Mouse (Mus musculus) heart, embryonic 14.5 days (tissue): ENCODE results near the gene Utf1. TPM values are rescaled to one million over a fixed set of nuclear protein-coding genes. Genes with fewer than 3 reads are reported as not detected.

Source experiments
- ATAC-seq: fragments of 200-750 bp; cut with Nextera tagmentation; 2 replicates; pipeline ENCODE4 v1.8.0; 2017; ENCODE audit warnings: low read depth, moderate TSS enrichment; ENCODE audit not compliant: insufficient number of reproducible peaks, insufficient read depth, low FRiP score
- H3K27ac ChIP-seq, 2 experiments: fragments of 200-500 bp in 1 of 2; fragments of 300-500 bp in 1 of 2; sonication (generic) in 1 of 2; replicated peaks in 1 of 2; 2 replicates each; pipeline ENCODE4 v1.5.1; 2012 to 2014; ENCODE audit warnings: low read depth in 2 of 2, low read length in 2 of 2, control low read depth in 1 of 2, mild to moderate bottlenecking in 1 of 2, mixed read lengths in 1 of 2; ENCODE audit not compliant: control insufficient read depth in 1 of 2, insufficient read depth in 1 of 2
- H3K27me3 ChIP-seq: fragments of 300-500 bp; sonication (generic); 2 replicates; pipeline ENCODE4 v1.6.1; 2014; ENCODE audit warnings: mild to moderate bottlenecking, low read length, control low read depth; ENCODE audit not compliant: control insufficient read depth, insufficient read depth
- H3K36me3 ChIP-seq: fragments of 300-500 bp; sonication (generic); 2 replicates; pipeline ENCODE4 v1.6.1; 2014; ENCODE audit warnings: mild to moderate bottlenecking, control low read depth, low read length, mixed read lengths; ENCODE audit not compliant: control insufficient read depth, insufficient read depth
- H3K4me1 ChIP-seq, 2 experiments: fragments of 200-500 bp in 1 of 2; fragments of 300-500 bp in 1 of 2; sonication (generic) in 1 of 2; 2 replicates each; pipeline ENCODE4 v1.6.1; 2012 to 2014; ENCODE audit warnings: low read length in 2 of 2, control low read depth in 1 of 2, mixed read lengths in 1 of 2; ENCODE audit not compliant: control insufficient read depth in 2 of 2, insufficient read depth in 2 of 2
- H3K4me2 ChIP-seq: fragments of 300-500 bp; sonication (generic); 2 replicates; pipeline ENCODE4 v1.6.1; 2014; ENCODE audit warnings: mild to moderate bottlenecking, low read length
- H3K4me3 ChIP-seq, 2 experiments: fragments of 200-500 bp in 1 of 2; fragments of 300-500 bp in 1 of 2; sonication (generic) in 1 of 2; 2 replicates each; pipeline ENCODE4 v1.5.1; 2012 to 2014; ENCODE audit warnings: low read length in 2 of 2, mild to moderate bottlenecking in 2 of 2, control low read depth in 1 of 2, low read depth in 1 of 2, moderate library complexity in 1 of 2; ENCODE audit not compliant: control insufficient read depth in 1 of 2, insufficient read depth in 1 of 2
- H3K9ac ChIP-seq: fragments of 300-500 bp; sonication (generic); 2 replicates; pipeline ENCODE4 v1.6.1; 2014; ENCODE audit warnings: mild to moderate bottlenecking, low read length
- H3K9me3 ChIP-seq: fragments of 300-500 bp; sonication (generic); 2 replicates; pipeline ENCODE4 v1.6.1; 2016; ENCODE audit warnings: low read length, control low read depth; ENCODE audit not compliant: control insufficient read depth
- WGBS: fragments of 180-500 bp; shearing (Covaris S2); extraction: QIAGEN DNeasy Blood & Tissue Kit; methylation state at CpG from one replicate; pipeline ENCODE4 v1.1.7; 2014; 5-methylcytosine and 5-hydroxymethylcytosine counted together
- polyA plus RNA-seq: library from polyadenylated mRNA; unstranded; fragments of >200 nt; fragmentation: Nextera tagmentation; extraction: Ambion mirVana; gene quantifications from 2 replicates; pipeline ENCODE4 v1.2.1, GENCODE M21; 2014

The Utf1 gene
- polyA plus RNA-seq, 1 experiment from 2014 or later: not detected

GRCm38 (mm10) chr7:139951079-139951478, 7.5 kb downstream of the Utf1 start:
- no peaks in the 10 kb centered on the region for H3K9me3 ChIP-seq
- peak overlapping the region; percentile 56 to 62 for H3K4me3 ChIP-seq
- no peaks in the 10 kb centered on the region for H3K36me3 ChIP-seq
- no peak for ATAC-seq
- WGBS: 7% methylated on average over 13 of the region's 16 CpGs
- no peak overlapping the region for H3K27ac ChIP-seq
- peak overlapping the region; percentile 67 for H3K9ac ChIP-seq
- H3K27me3 ChIP-seq: peaks cover 27% of the 10 kb centered on the region
- H3K4me2 ChIP-seq: peak overlapping the region; percentile 70
- peaks cover 0 to 4% of the 10 kb centered on the region in 2 experiments; a peak in 1 of 4 replicates for H3K4me1 ChIP-seq

GRCm38 (mm10) chr7:139951991-139952633, 8.5 kb downstream of the Utf1 start:
- no peaks in the 10 kb centered on the region for H3K9me3 ChIP-seq
- H3K4me3 ChIP-seq: no peak overlapping the region
- no peak for ATAC-seq
- no peaks in the 10 kb centered on the region for H3K36me3 ChIP-seq
- no peak overlapping the region for H3K27ac ChIP-seq
- peaks cover 17% of the 10 kb centered on the region for H3K27me3 ChIP-seq
- no peak overlapping the region for H3K9ac ChIP-seq
- H3K4me2 ChIP-seq: no peak overlapping the region
- WGBS: 61% methylated on average over 6 of the region's 6 CpGs
- H3K4me1 ChIP-seq: peaks cover 0 to 4% of the 10 kb centered on the region in 2 experiments; a peak in 1 of 4 replicates

- Histone ChIP-seq H3K4me3 (no peak overlapping the region), H3K4me1 (peaks cover 6 to 11% of the 10 kb centered on the region in 2 experiments), H3K27ac (no peak overlapping the region), H3K9ac (no peak overlapping the region), H3K9me3 (no peaks in the 10 kb centered on the region), H3K36me3 (no peaks in the 10 kb centered on the region), H3K4me2 (no peak overlapping the region), H3K27me3 (peaks cover 5% of the 10 kb centered on the region)
- no peak for ATAC-seq
- 86% methylated on average over 4 of the region's 4 CpGs for WGBS
These were observed 11.9 kb downstream of the Utf1 start for GRCm38 (mm10) chr7:139955505-139955904.

GRCm38 (mm10) chr7:139956658-139957057, 13.1 kb downstream of the Utf1 start:
- H3K4me1 ChIP-seq: peaks cover 6 to 9% of the 10 kb centered on the region in 2 experiments
- ATAC-seq: no peak
- no peak overlapping the region for H3K4me3 ChIP-seq
- H3K27me3 ChIP-seq: peaks cover 5% of the 10 kb centered on the region
- H3K9me3 ChIP-seq: no peaks in the 10 kb centered on the region
- H3K4me2 ChIP-seq: no peak overlapping the region
- H3K36me3 ChIP-seq: no peaks in the 10 kb centered on the region
- WGBS: 66% methylated on average over 3 of the region's 3 CpGs
- H3K9ac ChIP-seq: no peak overlapping the region
- no peak overlapping the region for H3K27ac ChIP-seq

GRCm38 (mm10) chr7:139957437-139957836, 13.8 kb downstream of the Utf1 start:
- H3K4me1 ChIP-seq: peaks cover 6 to 9% of the 10 kb centered on the region in 2 experiments
- H3K27me3 ChIP-seq: peaks cover 5% of the 10 kb centered on the region
- ATAC-seq: no peak
- H3K4me2 ChIP-seq: no peak overlapping the region
- no peaks in the 10 kb centered on the region for H3K9me3 ChIP-seq
- H3K27ac ChIP-seq: no peak overlapping the region
- no peaks in the 10 kb centered on the region for H3K36me3 ChIP-seq
- WGBS: 54% methylated on average over 11 of the region's 11 CpGs
- H3K4me3 ChIP-seq: no peak overlapping the region
- H3K9ac ChIP-seq: no peak overlapping the region

GRCm38 (mm10) chr7:139957958-139958357, 14.4 kb downstream of the Utf1 start:
- Histone ChIP-seq H3K4me3 (no peak overlapping the region), H3K27ac (no peak overlapping the region), H3K4me2 (no peak overlapping the region), H3K36me3 (no peaks in the 10 kb centered on the region), H3K27me3 (peaks cover 5% of the 10 kb centered on the region), H3K9me3 (no peaks in the 10 kb centered on the region), H3K4me1 (peaks cover 6 to 9% of the 10 kb centered on the region in 2 experiments), H3K9ac (peak overlapping the region; percentile 40; the same call in 1 of the 2 replicates)
- ATAC-seq: no peak
- 10% methylated on average over 11 of the region's 11 CpGs for WGBS

- Histone ChIP-seq H3K36me3 (no peaks in the 10 kb centered on the region), H3K9me3 (no peaks in the 10 kb centered on the region), H3K4me2 (no peak overlapping the region), H3K4me1 (peaks cover 6 to 9% of the 10 kb centered on the region in 2 experiments), H3K27ac (no peak overlapping the region), H3K9ac (no peak overlapping the region), H3K4me3 (no peak overlapping the region), H3K27me3 (peaks cover 10% of the 10 kb centered on the region; the same call in 1 of the 2 replicates)
- 81% methylated on average over 10 of the region's 10 CpGs for WGBS
- no peak for ATAC-seq
These were observed 17.6 kb downstream of the Utf1 start for GRCm38 (mm10) chr7:139961141-139961540.

GRCm38 (mm10) chr7:139963814-139964213, 20.2 kb downstream of the Utf1 start:
- WGBS: 51% methylated on average over 4 of the region's 4 CpGs
- Histone ChIP-seq H3K4me1 (no peaks in the 10 kb centered on the region), H3K36me3 (no peaks in the 10 kb centered on the region), H3K9ac (no peak overlapping the region), H3K4me3 (no peak overlapping the region), H3K4me2 (no peak overlapping the region), H3K27me3 (0 out of 2 replicates have a peak, but pooled peaks cover 18% of the 10 kb centered on the region), H3K27ac (no peak overlapping the region), H3K9me3 (no peaks in the 10 kb centered on the region)
- no peak for ATAC-seq
